Mouse (Mus musculus): ENCODE results near the gene Slc41a3. TPM values are rescaled to one million over a fixed set of nuclear protein-coding genes. Genes with fewer than 3 reads are reported as not detected.

Slc41a3 gene
- total RNA-seq, 1 experiment from 2014 or later = 15.7 TPM

GRCm38 (mm10) chr6:90594972-90595371 is 9.6 kb upstream of the Slc41a3 start:
- no peak for ATAC-seq (replicated peaks; ENCODE audit: insufficient number of reproducible peaks, low FRiP score, low TSS enrichment, poor library complexity, severe bottlenecking)

GRCm38 (mm10) chr6:90597060-90597459 is 7.5 kb upstream of the Slc41a3 start:
- no peak for ATAC-seq (replicated peaks; ENCODE audit: insufficient number of reproducible peaks, low FRiP score, low TSS enrichment, poor library complexity, severe bottlenecking)

GRCm38 (mm10) chr6:90597592-90597991 is 6.9 kb upstream of the Slc41a3 start:
- peak; percentile 42 for ATAC-seq (replicated peaks; ENCODE audit: insufficient number of reproducible peaks, low FRiP score, low TSS enrichment, poor library complexity, severe bottlenecking)

- ATAC-seq (replicated peaks; ENCODE audit: insufficient number of reproducible peaks, low FRiP score, low TSS enrichment, poor library complexity, severe bottlenecking) = no peak
These were observed 6.3 kb upstream of the Slc41a3 start for GRCm38 (mm10) chr6:90598197-90598596.

- no peak for ATAC-seq (replicated peaks; ENCODE audit: insufficient number of reproducible peaks, low FRiP score, low TSS enrichment, poor library complexity, severe bottlenecking)
These were observed 4.2 kb upstream of the Slc41a3 start for GRCm38 (mm10) chr6:90600351-90600750.

- no peak for ATAC-seq (replicated peaks; ENCODE audit: insufficient number of reproducible peaks, low FRiP score, low TSS enrichment, poor library complexity, severe bottlenecking)
These were observed 2.8 kb upstream of the Slc41a3 start for GRCm38 (mm10) chr6:90601736-90602135.

- ATAC-seq (replicated peaks; ENCODE audit: insufficient number of reproducible peaks, low FRiP score, low TSS enrichment, poor library complexity, severe bottlenecking) = no peak
These were observed 2.2 kb upstream of the Slc41a3 start for GRCm38 (mm10) chr6:90602304-90602703.

- no peak for ATAC-seq (replicated peaks; ENCODE audit: insufficient number of reproducible peaks, low FRiP score, low TSS enrichment, poor library complexity, severe bottlenecking)
These were observed 1.4 kb upstream of the Slc41a3 start for GRCm38 (mm10) chr6:90603126-90603525.

GRCm38 (mm10) chr6:90604130-90604529 is 395 bp upstream of the Slc41a3 start:
- no peak for ATAC-seq (replicated peaks; ENCODE audit: insufficient number of reproducible peaks, low FRiP score, low TSS enrichment, poor library complexity, severe bottlenecking)

GRCm38 (mm10) chr6:90605298-90605665 is 757 bp downstream of the Slc41a3 start:
- ATAC-seq (replicated peaks; ENCODE audit: insufficient number of reproducible peaks, low FRiP score, low TSS enrichment, poor library complexity, severe bottlenecking) = no peak

- peak; percentile 41; the same call in 1 of the 2 replicates for ATAC-seq (replicated peaks; ENCODE audit: insufficient number of reproducible peaks, low FRiP score, low TSS enrichment, poor library complexity, severe bottlenecking)
These were observed 2.0 kb downstream of the Slc41a3 start for GRCm38 (mm10) chr6:90606538-90606937.

- no peak for ATAC-seq (replicated peaks; ENCODE audit: insufficient number of reproducible peaks, low FRiP score, low TSS enrichment, poor library complexity, severe bottlenecking)
These were observed 2.7 kb downstream of the Slc41a3 start for GRCm38 (mm10) chr6:90607196-90607595.

- no peak for ATAC-seq (replicated peaks; ENCODE audit: insufficient number of reproducible peaks, low FRiP score, low TSS enrichment, poor library complexity, severe bottlenecking)
These were observed 3.7 kb downstream of the Slc41a3 start for GRCm38 (mm10) chr6:90608186-90608585.

GRCm38 (mm10) chr6:90610248-90610647 is 5.7 kb downstream of the Slc41a3 start:
- ATAC-seq (replicated peaks; ENCODE audit: insufficient number of reproducible peaks, low FRiP score, low TSS enrichment, poor library complexity, severe bottlenecking) = no peak

- ATAC-seq (replicated peaks; ENCODE audit: insufficient number of reproducible peaks, low FRiP score, low TSS enrichment, poor library complexity, severe bottlenecking) = no peak; the same call in 1 of the 2 replicates
These were observed 8.8 kb downstream of the Slc41a3 start for GRCm38 (mm10) chr6:90613277-90613676.

- no peak for ATAC-seq (replicated peaks; ENCODE audit: insufficient number of reproducible peaks, low FRiP score, low TSS enrichment, poor library complexity, severe bottlenecking)
These were observed 10.8 kb downstream of the Slc41a3 start for GRCm38 (mm10) chr6:90615362-90615761.

GRCm38 (mm10) chr6:90615991-90616390 is 11.5 kb downstream of the Slc41a3 start:
- no peak for ATAC-seq (replicated peaks; ENCODE audit: insufficient number of reproducible peaks, low FRiP score, low TSS enrichment, poor library complexity, severe bottlenecking)

- ATAC-seq (replicated peaks; ENCODE audit: insufficient number of reproducible peaks, low FRiP score, low TSS enrichment, poor library complexity, severe bottlenecking) = no peak
These were observed 12.0 kb downstream of the Slc41a3 start for GRCm38 (mm10) chr6:90616481-90616880.

GRCm38 (mm10) chr6:90618274-90618673 is 13.7 kb downstream of the Slc41a3 start:
- no peak for ATAC-seq (replicated peaks; ENCODE audit: insufficient number of reproducible peaks, low FRiP score, low TSS enrichment, poor library complexity, severe bottlenecking)

- ATAC-seq (replicated peaks; ENCODE audit: insufficient number of reproducible peaks, low FRiP score, low TSS enrichment, poor library complexity, severe bottlenecking) = no peak
These were observed 14.5 kb downstream of the Slc41a3 start for GRCm38 (mm10) chr6:90618821-90619636.

- ATAC-seq (replicated peaks; ENCODE audit: insufficient number of reproducible peaks, low FRiP score, low TSS enrichment, poor library complexity, severe bottlenecking) = no peak
These were observed 15.4 kb downstream of the Slc41a3 start for GRCm38 (mm10) chr6:90619936-90620335.
